In the genomic region with DNA sequence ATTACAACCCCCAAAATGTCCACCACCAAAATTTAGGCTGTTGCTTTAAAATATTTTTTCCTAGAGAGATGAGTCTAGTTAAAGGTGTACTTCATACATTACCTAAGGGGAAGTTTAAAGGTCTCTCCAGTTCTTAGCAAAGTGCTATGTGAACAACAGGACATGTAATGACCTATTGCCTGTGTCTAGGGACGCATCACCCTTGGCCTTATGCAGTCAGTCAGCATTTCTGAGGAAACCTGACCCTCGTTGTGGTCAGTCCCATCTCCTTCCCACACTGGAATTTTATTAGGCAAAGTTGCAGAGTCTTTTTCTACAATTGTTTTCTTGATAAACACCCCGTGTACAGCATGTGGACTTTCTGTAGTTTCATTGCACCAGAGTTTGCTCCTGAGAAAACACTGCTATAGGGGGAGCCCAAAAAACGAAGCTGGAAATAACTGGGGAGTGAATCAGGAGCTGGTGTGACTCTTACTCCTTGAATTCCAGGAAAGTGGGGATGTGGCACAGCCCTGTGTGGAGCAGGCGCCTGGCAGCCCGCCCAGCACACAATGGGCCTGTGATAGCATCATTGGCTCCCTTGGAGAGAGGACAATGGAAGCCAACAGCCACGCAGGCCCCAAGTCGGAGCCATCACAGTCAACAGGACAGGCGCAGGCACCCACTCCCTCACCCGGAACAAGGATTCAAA, we compare ENCODE assay signal across 8 mouse cellular contexts.
A peak's percentile ranks its signal among the peaks of the same experiment; 100 is the strongest.
DNase-seq lines count a peak whose midpoint lies in the region; TF ChIP-seq lines count a peak whose summit lies in the region.

No protein-coding gene starts in this region.

- intact Hi-C loops in heart, postnatal 10 days (cut with DNase I), result loop anchor here (5.0 kb wide), 1 partner anchor 265 kb away; no protein-coding TSS in a partner anchor

- TF ChIP-seq CTCF in brain, embryonic 14.5 days (IDR thresholded peaks at IDR 0.05; ENCODE audit: borderline replicate concordance, extremely low read depth, insufficient read depth, insufficient read length), result no peak

- peak; percentile 13 for DNase-seq in kidney, adult 11 months
- DNase-seq in kidney, adult 18-20 months, result no peak
- peak; percentile 37 for DNase-seq in brain, embryonic 14.5 days (ENCODE audit: low read depth)
- DNase-seq in heart, postnatal 10 days, result peak; percentile 83 to 86
- peak; percentile 75 for DNase-seq in lung, postnatal 25 days (ENCODE audit: low spot score)
- no peak for DNase-seq in thymus, postnatal 0 days (ENCODE audit: low spot score)
- no peak for DNase-seq in embryo, embryonic 9.5 days (ENCODE audit: extremely low spot score)
- no peak for DNase-seq in spleen, adult 12 weeks (ENCODE audit: low spot score)

- TF ChIP-seq POLR2A in brain, embryonic 14.5 days (IDR thresholded peaks at IDR 0.05; ENCODE audit: borderline replicate concordance, extremely low read depth, insufficient read depth, insufficient read length, poor library complexity, severe bottlenecking), result no peak

Comparison
In these comparisons a context has a peak if more than half of its experiments do, and no peak if none do; other contexts are left out.
1. DNase-seq: peak in kidney, adult 11 months (single experiment), brain, embryonic 14.5 days (single experiment), heart, postnatal 10 days (2 of 2) and lung, postnatal 25 days (single experiment); none in kidney, adult 18-20 months (single experiment), thymus, postnatal 0 days (single experiment), embryo, embryonic 9.5 days (single experiment) and spleen, adult 12 weeks (single experiment).